Mouse (Mus musculus) MEL (cell line): ENCODE measurements around the gene 1700001C19Rik. TPM values are rescaled to one million over a fixed set of nuclear protein-coding genes. Genes with fewer than 3 reads are reported as not detected.

Experiments used
- DNase-seq: peaks from one replicate; pipeline ENCODE4 v3.0.0; 2011; ENCODE audit warnings: low read depth, low spot score
- H3K27ac ChIP-seq: 2 replicates; pipeline ENCODE4 v1.5.1; 2012; ENCODE audit warnings: low read depth, mild to moderate bottlenecking, control low read depth, low read length, moderate library complexity; ENCODE audit not compliant: control insufficient read depth
- H3K27me3 ChIP-seq, 2 experiments: fragments of 150-350 bp in 1 of 2; sonication (generic) in 1 of 2; 2 replicates each; pipeline ENCODE4 v1.6.1; 2012; ENCODE audit warnings: low read length in 2 of 2, mild to moderate bottlenecking in 2 of 2, improper control_type of control experiment in 1 of 2, moderate library complexity in 1 of 2; ENCODE audit not compliant: insufficient read depth in 2 of 2, control insufficient read depth in 1 of 2
- H3K36me3 ChIP-seq, 2 experiments: 2 replicates each; pipeline ENCODE4 v1.6.1; 2012 to 2014; ENCODE audit warnings: low read length in 2 of 2, improper control_type of control experiment in 1 of 2, inconsistent platforms in 1 of 2, mild to moderate bottlenecking in 1 of 2; ENCODE audit not compliant: insufficient read depth in 2 of 2, control insufficient read depth in 1 of 2
- H3K4me1 ChIP-seq, 2 experiments: fragments of 150-350 bp in 1 of 2; sonication (generic) in 1 of 2; 2 replicates each; pipeline ENCODE4 v1.6.1; 2012; ENCODE audit warnings: low read length in 2 of 2, improper control_type of control experiment in 1 of 2, mild to moderate bottlenecking in 1 of 2; ENCODE audit not compliant: insufficient read depth in 2 of 2, control insufficient read depth in 1 of 2
- H3K4me3 ChIP-seq, 2 experiments: fragments of 150-350 bp in 1 of 2; sonication (generic) in 1 of 2; 2 replicates each; pipeline ENCODE4 v1.5.1; 2012; ENCODE audit warnings: low read depth in 2 of 2, low read length in 2 of 2, mild to moderate bottlenecking in 2 of 2, moderate library complexity in 2 of 2, control low read depth in 1 of 2, improper control_type of control experiment in 1 of 2; ENCODE audit not compliant: control insufficient read depth in 1 of 2, insufficient read depth in 1 of 2
- H3K79me2 ChIP-seq: 2 replicates; pipeline ENCODE4 v1.6.1; 2012; ENCODE audit warnings: mild to moderate bottlenecking, low read length, moderate library complexity; ENCODE audit not compliant: control insufficient read depth, poor library complexity, insufficient read depth
- H3K9ac ChIP-seq: 2 replicates; pipeline ENCODE4 v1.6.1; 2012; ENCODE audit warnings: low read depth, mild to moderate bottlenecking, control low read depth, low read length, moderate library complexity; ENCODE audit not compliant: control insufficient read depth, poor library complexity, severe bottlenecking
- H3K9me3 ChIP-seq: fragments of 150-350 bp; sonication (generic); replicated peaks from 2 replicates; pipeline ENCODE4 v1.6.1; 2012; ENCODE audit warnings: mild to moderate bottlenecking, low read length, improper control_type of control experiment, moderate library complexity; ENCODE audit not compliant: insufficient read depth
- CHD2 ChIP-seq: IDR thresholded peaks from 2 replicates; pipeline ENCODE4 v1.6.1; 2011; ENCODE audit warnings: low read length, improper control_type of control experiment
- E2F4 ChIP-seq: IDR thresholded peaks from 2 replicates; pipeline ENCODE4 v1.6.1; 2011; ENCODE audit warnings: low read depth, low read length, improper control_type of control experiment, borderline replicate concordance
- ELF1 ChIP-seq: IDR thresholded peaks from 2 replicates; pipeline ENCODE4 v1.6.1; 2014; ENCODE audit warnings: low read depth, mild to moderate bottlenecking, inconsistent platforms, low read length, improper control_type of control experiment, moderate library complexity
- EP300 ChIP-seq, 2 experiments: IDR thresholded peaks; 2 replicates each; pipeline ENCODE4 v1.6.1; 2011; ENCODE audit warnings: improper control_type of control experiment in 2 of 2, low read length in 2 of 2, low read depth in 1 of 2, mild to moderate bottlenecking in 1 of 2
- GABPA ChIP-seq: IDR thresholded peaks from 2 replicates; pipeline ENCODE4 v1.6.1; 2012; ENCODE audit warnings: low read depth, mild to moderate bottlenecking, inconsistent platforms, low read length, improper control_type of control experiment, moderate library complexity
- HCFC1 ChIP-seq: IDR thresholded peaks from 2 replicates; pipeline ENCODE4 v1.6.1; 2012; ENCODE audit warnings: low read depth, mild to moderate bottlenecking, inconsistent platforms, low read length, improper control_type of control experiment, moderate library complexity
- KAT2A ChIP-seq: conservative IDR thresholded peaks from 2 replicates; pipeline ENCODE4 v1.6.1; 2012; ENCODE audit warnings: low read depth, low read length, improper control_type of control experiment, inconsistent platforms
- NRF1 ChIP-seq: IDR thresholded peaks from 2 replicates; pipeline ENCODE4 v1.6.1; 2014; ENCODE audit warnings: low read depth, mild to moderate bottlenecking, inconsistent platforms, low read length, improper control_type of control experiment, moderate library complexity; ENCODE audit not compliant: poor library complexity, insufficient read depth, severe bottlenecking
- POLR2A ChIP-seq, 2 experiments: IDR thresholded peaks; 2 replicates each; pipeline ENCODE4 v1.6.1; 2011 to 2012; ENCODE audit warnings: low read length in 2 of 2, mild to moderate bottlenecking in 2 of 2, control low read depth in 1 of 2, improper control_type of control experiment in 1 of 2, low read depth in 1 of 2, moderate library complexity in 1 of 2; ENCODE audit not compliant: control insufficient read depth in 1 of 2, insufficient read depth in 1 of 2, poor library complexity in 1 of 2
- POLR2AphosphoS2 ChIP-seq: IDR thresholded peaks from 2 replicates; pipeline ENCODE4 v1.6.1; 2011; ENCODE audit warnings: low read length, improper control_type of control experiment
- POLR2AphosphoS5 ChIP-seq: IDR thresholded peaks from 2 replicates; pipeline ENCODE4 v1.6.1; 2012; ENCODE audit warnings: low read depth, borderline replicate concordance, mild to moderate bottlenecking, inconsistent platforms, low read length, moderate library complexity, mixed read lengths
- RAD21 ChIP-seq: IDR thresholded peaks from 2 replicates; pipeline ENCODE4 v1.6.1; 2011; ENCODE audit warnings: mild to moderate bottlenecking, low read depth, low read length, improper control_type of control experiment
- RCOR1 ChIP-seq: IDR thresholded peaks from 2 replicates; pipeline ENCODE4 v1.6.1; 2012; ENCODE audit warnings: low read depth, mild to moderate bottlenecking, inconsistent platforms, low read length, improper control_type of control experiment
- TAL1 ChIP-seq: IDR thresholded peaks from 2 replicates; pipeline ENCODE4 v1.6.1; 2012; ENCODE audit warnings: mild to moderate bottlenecking, inconsistent platforms, low read length, moderate library complexity, mixed read lengths
- TCF12 ChIP-seq: IDR thresholded peaks from 2 replicates; pipeline ENCODE4 v1.6.1; 2014; ENCODE audit warnings: low read depth, mild to moderate bottlenecking, inconsistent platforms, low read length, improper control_type of control experiment, moderate library complexity
- USF1 ChIP-seq: IDR thresholded peaks from 2 replicates; pipeline ENCODE4 v1.6.1; 2014; ENCODE audit warnings: low read depth, mild to moderate bottlenecking, inconsistent platforms, low read length, improper control_type of control experiment, moderate library complexity
- ZKSCAN1 ChIP-seq: IDR thresholded peaks from 2 replicates; pipeline ENCODE4 v1.6.1; 2012; ENCODE audit warnings: low read depth, mild to moderate bottlenecking, inconsistent platforms, low read length, improper control_type of control experiment, moderate library complexity
- ZMIZ1 ChIP-seq: IDR thresholded peaks from 2 replicates; pipeline ENCODE4 v1.6.1; 2012; ENCODE audit warnings: low read depth, mild to moderate bottlenecking, inconsistent platforms, low read length, improper control_type of control experiment, moderate library complexity
- ZNF384 ChIP-seq: IDR thresholded peaks from 2 replicates; pipeline ENCODE4 v1.6.1; 2012; ENCODE audit warnings: low read depth, mild to moderate bottlenecking, inconsistent platforms, low read length, improper control_type of control experiment
- polyA plus RNA-seq, 2 experiments: library from polyadenylated mRNA; stranded (reverse) in 1 of 2; unstranded in 1 of 2; fragments of >175 nt in 1 of 2; fragments of >200 nt in 1 of 2; gene quantifications; 2 replicates each; pipeline versions ENCODE4 v1.2.1 to v1.2.4; 2012; ENCODE audit warnings: low replicate concordance in 2 of 2, low read depth in 1 of 2; ENCODE audit not compliant: insufficient read length in 2 of 2, insufficient read depth in 1 of 2, missing spikeins in 1 of 2
- total RNA-seq: library from RNA; depleted of rRNA; stranded (reverse); fragments of 300-350 nt; gene quantifications from 2 replicates; pipeline ENCODE4 v1.2.3, GENCODE M21; 2012

The 1700001C19Rik gene
- total and polyA plus RNA-seq, 3 experiments, result not detected

- Histone ChIP-seq H3K36me3 (no peaks in the 10 kb centered on the region), H3K27ac (no peak overlapping the region), H3K27me3 (peaks cover 3 to 5% of the 10 kb centered on the region in 2 experiments; a peak in 3 of 4 replicates), H3K4me1 (no peaks in the 10 kb centered on the region; a peak in 1 of 4 replicates), H3K79me2 (no peaks in the 10 kb centered on the region)
- DNase-seq, result no peak
- TF ChIP-seq USF1, result no peak
- TF ChIP-seq ELF1, result no peak
- no peak for TF ChIP-seq GABPA
- TF ChIP-seq POLR2AphosphoS5, result no peak
- TF ChIP-seq ZKSCAN1, result no peak
- no peak for TF ChIP-seq POLR2AphosphoS2
- TF ChIP-seq CHD2, result no peak
- no peak for TF ChIP-seq NRF1
- no peak for TF ChIP-seq TAL1
- no peak for TF ChIP-seq EP300 (IDR thresholded peaks at IDR 0.05; ENCODE audit: low read depth in 1 of 2, low read length in 2 of 2)
- TF ChIP-seq POLR2A (IDR thresholded peaks at IDR 0.05; ENCODE audit: control insufficient read depth in 1 of 2, insufficient read depth in 1 of 2, low read depth in 1 of 2, low read length in 2 of 2, poor library complexity in 1 of 2), result no peak
- no peak for TF ChIP-seq ZMIZ1
- no peak for TF ChIP-seq HCFC1
- TF ChIP-seq E2F4, result no peak
- no peak for TF ChIP-seq TCF12
- TF ChIP-seq, all 39 proteins: peak for 0
- Histone ChIP-seq H3K9ac (no peak overlapping the region), H3K4me3 (no peak overlapping the region), H3K9me3 (no peaks in the 10 kb centered on the region)
Measured at GRCm38 (mm10) chr17:47467659-47468058, 30.5 kb upstream of the 1700001C19Rik start.

- H3K4me3 ChIP-seq, result no peak overlapping the region
- H3K27ac ChIP-seq, result no peak overlapping the region
- no peak for TF ChIP-seq RAD21
- no peak for TF ChIP-seq ZNF384
- no peak for TF ChIP-seq KAT2A
- no peak for TF ChIP-seq RCOR1
- TF ChIP-seq NRF1, result no peak
- no peak for TF ChIP-seq CHD2
- H3K27me3 ChIP-seq, result peaks cover 3 to 5% of the 10 kb centered on the region in 2 experiments; a peak in 3 of 4 replicates
- no peak for DNase-seq
- H3K36me3 ChIP-seq, result no peaks in the 10 kb centered on the region
- H3K4me1 ChIP-seq, result no peaks in the 10 kb centered on the region; a peak in 1 of 4 replicates
- no peak overlapping the region for H3K9ac ChIP-seq
- H3K79me2 ChIP-seq, result no peaks in the 10 kb centered on the region
- no peaks in the 10 kb centered on the region for H3K9me3 ChIP-seq
Measured at GRCm38 (mm10) chr17:47466284-47466683, 29.1 kb upstream of the 1700001C19Rik start.
